Mouse (Mus musculus) small intestine, adult 2 months (tissue): ENCODE results near the gene Gm3415. TPM values are rescaled to one million over a fixed set of nuclear protein-coding genes. Genes with fewer than 3 reads are reported as not detected.

Source experiments
- H3K27ac ChIP-seq: fragments of 200-500 bp; 2 replicates; pipeline ENCODE4 v1.5.1; 2012; ENCODE audit warnings: low read depth, low read length, control low read depth, inconsistent platforms; ENCODE audit not compliant: insufficient read depth
- H3K27me3 ChIP-seq: fragments of 200-500 bp; 2 replicates; pipeline ENCODE4 v1.6.1; 2012; ENCODE audit warnings: mild to moderate bottlenecking, moderate library complexity, low read length, inconsistent platforms; ENCODE audit not compliant: control insufficient read depth, insufficient read depth
- H3K36me3 ChIP-seq: fragments of 200-500 bp; 2 replicates; pipeline ENCODE4 v1.6.1; 2012; ENCODE audit warnings: mild to moderate bottlenecking, low read length, control low read depth, inconsistent platforms; ENCODE audit not compliant: control insufficient read depth, insufficient read depth
- H3K4me1 ChIP-seq: fragments of 200-500 bp; 2 replicates; pipeline ENCODE4 v1.6.1; 2012; ENCODE audit warnings: low read length, inconsistent platforms, mixed read lengths; ENCODE audit not compliant: control insufficient read depth, insufficient read depth, insufficient read length
- H3K4me3 ChIP-seq: fragments of 200-500 bp; 2 replicates; pipeline ENCODE4 v1.5.1; 2012; ENCODE audit warnings: low read depth, mild to moderate bottlenecking, control low read depth, inconsistent platforms, low read length, moderate library complexity
- CTCF ChIP-seq: fragments of 200-500 bp; IDR thresholded peaks from 2 replicates; pipeline ENCODE4 v1.5.1; 2012; ENCODE audit warnings: low read depth, mild to moderate bottlenecking, control low read depth, inconsistent platforms, low read length, moderate library complexity, mixed read lengths; ENCODE audit not compliant: insufficient replicate concordance, insufficient read length; ENCODE audit errors: extremely low read depth
- POLR2A ChIP-seq: fragments of 200-500 bp; IDR thresholded peaks from 2 replicates; pipeline ENCODE4 v1.6.1; 2012; ENCODE audit warnings: low read depth, mild to moderate bottlenecking, control low read depth, inconsistent platforms, low read length, moderate library complexity
- WGBS: fragments of 180-500 bp; shearing (Covaris S2); methylation state at CpG from one replicate; pipeline ENCODE4 v1.1.7; 2018; 5-methylcytosine and 5-hydroxymethylcytosine counted together
- polyA plus RNA-seq: library from polyadenylated mRNA; depleted of rRNA; stranded (reverse); fragments of >200 nt; gene quantifications from 2 replicates; pipeline ENCODE4 v1.2.3, GENCODE M21; 2012

Gm3415 gene
- polyA plus RNA-seq, 1 experiment: not detected

DNA sequence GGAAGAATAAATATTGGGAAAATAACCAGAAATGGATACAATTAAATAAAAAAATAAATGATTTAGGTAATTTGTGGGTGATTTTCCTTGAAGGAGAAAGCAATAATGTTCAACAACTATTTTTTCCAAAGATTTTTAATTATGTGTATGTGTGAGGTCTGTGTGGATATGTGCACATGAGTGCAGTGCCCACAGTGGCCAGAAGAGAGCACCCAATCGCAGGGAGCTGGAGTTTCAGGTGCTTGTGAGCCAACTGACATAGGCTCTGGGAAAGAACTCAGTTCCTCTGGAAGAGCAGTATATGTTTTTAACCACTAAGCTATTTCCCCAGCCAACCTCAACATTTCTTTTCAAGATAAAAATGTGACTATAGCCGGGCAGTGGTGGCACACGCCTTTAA is 20.7 kb downstream of the Gm3415 start:
- Histone ChIP-seq H3K36me3 (no peaks in the 10 kb centered on the region), H3K27me3 (no peaks in the 10 kb centered on the region), H3K27ac (no peak overlapping the region), H3K4me3 (no peak overlapping the region), H3K4me1 (no peaks in the 10 kb centered on the region)
- WGBS: 82% methylated on average over 3 of the region's 3 CpGs
- TF ChIP-seq POLR2A: no peak

DNA sequence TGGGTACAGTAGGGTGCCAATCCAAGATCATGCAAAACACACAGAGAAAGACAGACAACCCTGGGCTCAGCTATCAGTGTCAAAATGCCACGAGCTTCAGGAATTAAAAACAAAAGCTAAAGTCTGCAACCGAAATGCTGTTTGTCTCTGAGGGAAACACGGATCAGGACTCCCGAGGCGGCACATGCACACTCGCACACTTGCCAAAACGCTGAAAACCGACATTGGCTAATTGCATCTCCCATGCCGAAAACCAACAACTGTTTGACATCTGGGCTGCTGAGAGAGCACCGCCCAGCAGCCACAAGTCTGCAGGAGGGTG is 28.2 kb downstream of the Gm3415 start:
- Histone ChIP-seq H3K4me3 (no peak overlapping the region), H3K27ac (no peak overlapping the region), H3K27me3 (peaks cover 22% of the 10 kb centered on the region), H3K4me1 (no peaks in the 10 kb centered on the region), H3K36me3 (no peaks in the 10 kb centered on the region)
- WGBS: 5% methylated on average over 10 of the region's 10 CpGs
- TF ChIP-seq POLR2A (no peak), CTCF (no peak)

DNA sequence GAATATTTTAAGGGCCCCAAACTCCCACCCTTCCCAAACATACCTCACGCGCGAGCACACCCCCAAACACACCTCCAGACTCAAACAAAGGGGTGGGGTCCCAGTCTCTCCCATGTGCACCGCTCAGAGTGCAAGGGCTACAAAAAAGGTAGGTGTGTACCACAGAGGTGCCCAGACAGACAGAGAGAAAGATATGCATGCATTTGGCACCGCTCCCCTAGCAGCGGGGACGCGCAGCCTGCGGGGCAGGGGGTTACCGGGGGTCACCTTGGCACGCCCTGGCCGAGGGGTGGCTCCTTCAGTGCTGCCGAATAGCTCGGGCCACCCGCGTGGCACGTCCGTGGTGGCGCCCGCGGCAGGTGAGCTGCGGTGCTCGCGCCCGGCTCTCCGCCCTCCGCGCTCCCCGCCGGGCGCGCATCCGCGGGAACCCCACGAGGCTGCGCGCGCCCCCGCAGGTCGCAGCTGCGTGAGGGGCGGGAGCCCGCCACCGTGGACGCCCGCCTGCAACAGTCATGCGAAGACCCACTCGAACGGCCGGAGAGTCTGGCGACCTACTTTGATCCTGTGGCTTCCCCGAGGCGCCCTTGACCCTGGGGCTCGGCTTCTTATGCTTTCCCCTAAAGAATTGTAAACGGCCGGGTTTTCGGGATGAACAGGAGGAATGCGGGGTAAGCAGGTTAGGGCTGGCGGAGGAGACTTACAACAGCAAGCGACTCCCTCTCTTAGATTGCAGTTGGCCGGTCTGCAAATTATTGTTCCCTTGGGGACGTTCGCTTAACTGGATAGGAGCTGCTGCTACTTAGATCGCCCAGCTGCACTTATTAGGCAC is 28.8 kb downstream of the Gm3415 start, which contains the start of gene Gpr12:
Gpr12 (minus strand) TSS at position 762 of the 829 bp plus-strand sequence.
- Histone ChIP-seq H3K36me3 (no peaks in the 10 kb centered on the region), H3K4me1 (no peaks in the 10 kb centered on the region), H3K27ac (no peak within 1 kb of the TSS), H3K27me3 (peaks cover 22% of the 10 kb centered on the region), H3K4me3 (peak within 1 kb of the TSS; percentile 27)
- TF ChIP-seq CTCF: no peak
- TF ChIP-seq POLR2A: no peak
- 1% methylated on average over 64 of the region's 64 CpGs for WGBS

DNA sequence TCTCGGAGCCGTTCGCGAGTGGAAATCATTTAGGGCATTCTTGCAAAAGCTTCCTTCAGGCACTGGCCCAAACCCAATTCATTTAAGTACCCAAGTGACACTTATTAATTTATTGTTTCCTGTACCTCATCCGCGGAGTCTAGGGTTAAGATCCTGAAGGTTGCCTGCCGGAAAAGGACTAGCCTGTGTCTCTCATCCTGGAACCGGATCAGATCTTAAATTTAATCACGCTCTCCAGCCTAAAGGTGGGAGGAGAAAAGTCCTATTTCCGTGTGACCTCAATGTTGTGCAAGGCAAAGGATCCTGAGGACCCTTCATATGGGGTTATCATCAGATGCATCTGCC is 29.3 kb downstream of the Gm3415 start:
- H3K4me1 ChIP-seq: no peaks in the 10 kb centered on the region
- no peaks in the 10 kb centered on the region for H3K36me3 ChIP-seq
- no peak overlapping the region for H3K4me3 ChIP-seq
- 3% methylated on average over 10 of the region's 10 CpGs for WGBS
- no peak for TF ChIP-seq CTCF
- no peak for TF ChIP-seq POLR2A
- no peak overlapping the region for H3K27ac ChIP-seq
- H3K27me3 ChIP-seq: peaks cover 22% of the 10 kb centered on the region

DNA sequence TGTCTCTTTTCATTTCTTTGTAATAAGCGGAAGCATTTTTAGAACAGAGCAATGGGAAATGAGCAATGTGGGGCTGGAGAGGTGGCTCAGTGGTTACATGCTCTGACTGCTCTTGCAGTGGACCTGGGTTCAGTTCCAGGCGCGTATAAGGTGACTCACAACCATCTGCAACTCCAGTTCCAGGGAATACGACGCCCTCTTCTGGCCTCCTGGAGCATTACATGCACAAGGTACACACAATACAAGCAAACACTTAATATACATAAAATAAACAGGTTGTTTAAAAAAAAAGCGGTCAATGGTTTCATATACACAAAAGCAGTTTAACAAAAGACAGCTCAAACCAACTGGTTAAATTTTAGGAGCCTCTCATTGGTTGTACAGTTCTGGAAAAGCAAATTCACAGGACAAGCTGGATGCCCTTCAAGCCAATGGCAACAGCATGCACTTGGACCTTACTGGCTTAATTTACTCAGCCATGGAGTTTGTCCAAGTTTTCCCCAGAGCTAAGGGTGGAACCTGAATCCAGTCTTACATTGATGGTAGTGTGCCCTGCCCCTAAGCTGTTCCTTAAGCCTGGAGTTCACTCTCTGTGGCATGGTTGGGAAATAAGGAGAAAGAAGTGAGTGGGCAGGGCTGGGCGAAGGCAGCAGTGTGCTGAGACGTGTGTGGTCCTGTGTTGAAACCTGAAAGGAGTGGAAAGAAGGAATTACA is 30.6 kb downstream of the Gm3415 start:
- Histone ChIP-seq H3K27me3 (peaks cover 22% of the 10 kb centered on the region), H3K4me3 (no peak overlapping the region), H3K27ac (no peak overlapping the region), H3K4me1 (no peaks in the 10 kb centered on the region), H3K36me3 (no peaks in the 10 kb centered on the region)
- 65% methylated on average over 8 of the region's 8 CpGs for whole genome bisulfite sequencing
- TF ChIP-seq CTCF (no peak), POLR2A (no peak)

DNA sequence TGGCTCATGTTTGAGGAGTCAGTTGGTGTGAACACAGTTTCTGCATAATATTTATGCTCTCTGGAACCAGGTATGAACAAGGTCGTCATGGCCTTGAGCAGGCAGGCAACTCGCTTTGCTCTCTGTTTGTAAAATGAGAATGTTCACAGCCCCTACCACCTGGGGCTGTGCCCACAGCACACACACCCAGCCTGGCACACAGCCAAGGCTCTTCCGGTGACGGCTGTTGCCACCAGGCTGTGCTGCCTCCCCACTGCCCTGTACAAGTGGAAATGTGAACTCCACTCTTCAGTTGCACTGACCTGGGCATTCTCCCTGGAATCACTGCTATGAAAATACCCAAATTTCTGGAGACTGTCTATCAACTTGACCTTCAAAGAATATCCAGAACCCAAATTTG is 35.1 kb downstream of the Gm3415 start:
- Histone ChIP-seq H3K27me3 (peaks cover 4% of the 10 kb centered on the region), H3K27ac (no peak overlapping the region), H3K4me3 (no peak overlapping the region), H3K4me1 (no peaks in the 10 kb centered on the region), H3K36me3 (no peaks in the 10 kb centered on the region)
- TF ChIP-seq POLR2A (no peak), CTCF (no peak)
- WGBS: 30% methylated on average over 4 of the region's 4 CpGs

DNA sequence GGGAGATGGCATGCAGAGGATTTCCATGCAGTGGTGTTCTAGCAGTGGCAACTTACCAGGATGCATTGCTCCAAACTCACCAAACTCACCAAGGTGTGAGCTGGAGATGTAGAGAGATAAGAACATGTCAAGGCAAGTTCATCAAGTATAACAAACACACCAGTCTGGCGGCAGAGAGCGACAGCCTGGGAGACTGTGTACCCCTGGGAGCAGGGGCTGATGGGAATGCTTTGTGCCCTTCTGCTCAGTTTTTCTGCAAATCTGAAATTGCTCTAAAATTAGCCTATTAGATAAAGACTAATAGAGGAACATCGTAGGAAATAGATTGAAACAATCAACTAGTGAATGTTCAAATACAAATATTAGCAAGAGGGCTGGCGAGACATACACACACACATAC is 35.7 kb downstream of the Gm3415 start:
- no peak overlapping the region for H3K27ac ChIP-seq
- H3K4me1 ChIP-seq: no peaks in the 10 kb centered on the region
- H3K27me3 ChIP-seq: no peaks in the 10 kb centered on the region; the same call in 1 of the 2 replicates
- TF ChIP-seq POLR2A (no peak), CTCF (no peak)
- no peaks in the 10 kb centered on the region for H3K36me3 ChIP-seq
- WGBS: 75% methylated on average over 4 of the region's 4 CpGs
- H3K4me3 ChIP-seq: no peak overlapping the region

DNA sequence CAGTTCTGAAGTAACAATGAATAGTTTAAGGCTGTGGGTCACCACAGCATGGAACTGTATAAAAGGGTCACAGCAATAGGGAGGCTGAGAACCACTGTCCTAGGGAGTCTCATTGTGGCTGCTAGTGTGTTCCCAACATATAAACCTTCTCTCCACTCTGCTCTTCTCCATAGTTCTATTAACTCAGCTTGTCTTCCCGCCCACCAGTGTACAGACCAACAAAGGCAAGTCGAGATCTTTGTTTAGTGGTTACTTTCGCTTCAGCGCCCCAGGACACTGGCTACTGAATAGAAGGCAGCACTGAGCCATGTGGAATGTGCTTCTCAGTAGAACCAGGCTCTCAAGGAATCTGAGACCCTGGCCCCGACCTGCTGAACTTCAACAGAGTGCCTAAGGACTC is 36.6 kb downstream of the Gm3415 start:
- Histone ChIP-seq H3K27ac (no peak overlapping the region), H3K4me1 (no peaks in the 10 kb centered on the region), H3K27me3 (no peaks in the 10 kb centered on the region; the same call in 1 of the 2 replicates), H3K4me3 (no peak overlapping the region), H3K36me3 (no peaks in the 10 kb centered on the region)
- 61% methylated on average over 5 of the region's 5 CpGs for WGBS
- TF ChIP-seq POLR2A (no peak), CTCF (no peak)
